Mouse (Mus musculus) thymus, postnatal 0 days (tissue): ENCODE data around the gene Rcan1. TPM values are rescaled to one million over a fixed set of nuclear protein-coding genes. Genes with fewer than 3 reads are reported as not detected.
"Not testable (repeated sequence)": the region's sequence is repeated elsewhere in the genome, so short reads cannot be mapped to it uniquely, and the experiment has no call there.

Source experiments
- DNase-seq: peaks from one replicate; pipeline ENCODE4 v3.0.0-alpha.2; 2015; ENCODE audit warnings: low spot score
- polyA plus RNA-seq: library from polyadenylated mRNA; unstranded; fragments of >200 nt; fragmentation: Nextera tagmentation; extraction: Ambion mirVana; gene quantifications from 2 replicates; pipeline ENCODE4 v1.2.1, GENCODE M21; 2015

Gene Rcan1
- polyA plus RNA-seq: 26.5 and 29.3 TPM in 2 replicates

- DNase-seq: no peak
These were observed at the start of gene Rcan1 for GRCm38 (mm10) chr16:92470706-92471105. Gene Rcan1, minus strand, starts transcription at chr16:92470867.

DNA sequence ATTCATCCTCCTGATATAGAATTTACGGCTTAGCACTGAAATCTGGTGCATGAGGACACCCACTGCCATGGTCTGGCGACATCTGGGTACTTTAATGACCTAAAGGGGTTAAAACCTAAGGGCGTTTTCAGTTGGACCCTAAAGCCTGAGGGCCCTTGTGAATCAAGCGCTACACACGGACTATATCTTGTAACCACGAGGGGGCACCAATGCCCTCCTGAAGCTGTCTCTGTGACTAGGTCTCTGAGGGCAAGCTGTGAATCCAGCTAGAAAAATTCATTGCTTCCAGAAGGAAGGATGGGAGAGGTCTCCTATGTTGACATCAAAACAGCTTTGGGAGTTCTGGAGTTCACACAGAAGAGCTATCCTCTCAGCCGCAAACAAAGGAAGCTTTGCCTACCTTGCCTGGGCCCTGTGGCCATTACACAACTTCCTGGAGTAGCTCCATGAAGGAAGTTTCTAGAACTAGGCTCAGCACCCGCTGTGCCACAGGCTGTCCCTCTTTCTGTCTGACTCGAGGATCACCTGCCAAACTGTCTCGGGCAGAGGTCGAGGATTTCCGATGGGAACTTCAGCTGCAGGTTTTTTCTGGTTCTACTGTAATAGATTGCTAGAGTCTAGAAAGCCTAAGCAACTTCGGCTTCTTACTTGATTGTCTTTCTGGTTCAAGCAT lies 49.3 kb upstream of the Rcan1 start:
- peak; percentile 65 for DNase-seq

DNA sequence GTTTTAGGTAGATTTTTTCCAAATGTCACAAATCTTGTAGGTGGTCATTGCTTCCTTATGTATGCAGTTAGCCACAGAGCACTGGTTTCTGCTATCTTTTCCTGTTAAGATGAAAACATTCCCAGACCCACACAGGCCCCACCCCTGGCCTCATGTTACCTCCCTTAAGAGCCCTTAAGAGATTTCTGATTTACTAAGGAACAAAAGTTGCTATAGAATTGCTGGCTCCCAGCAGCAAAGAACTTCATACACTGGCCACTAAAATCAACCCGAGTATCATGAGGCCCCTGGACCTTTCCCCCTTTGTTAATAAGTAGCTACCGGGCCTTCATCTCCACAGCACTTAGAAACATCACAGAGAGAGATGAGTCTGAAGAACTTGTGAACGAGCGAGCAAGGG lies 48.1 kb upstream of the Rcan1 start:
- no peak for DNase-seq

DNA sequence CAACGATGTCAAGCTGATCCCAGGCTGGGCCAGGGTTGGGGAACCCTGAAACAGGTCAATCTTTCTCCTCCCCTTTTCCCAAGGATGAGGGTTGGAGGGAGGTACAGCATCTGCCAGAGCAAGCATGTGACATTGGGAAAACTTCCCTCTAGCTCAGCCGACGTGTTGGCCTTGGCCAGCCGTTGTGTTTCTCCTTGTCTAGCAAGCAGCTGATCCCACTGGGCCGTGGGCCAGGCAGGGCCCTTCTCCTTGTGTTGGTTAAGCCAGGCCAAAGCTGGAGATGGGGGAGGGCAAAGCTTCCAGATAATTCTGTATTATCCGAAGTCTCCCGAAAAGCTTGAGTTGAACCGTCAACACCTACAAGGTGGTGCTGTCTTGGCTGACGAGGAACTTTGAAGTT lies 45.5 kb upstream of the Rcan1 start:
- DNase-seq: no peak

DNA sequence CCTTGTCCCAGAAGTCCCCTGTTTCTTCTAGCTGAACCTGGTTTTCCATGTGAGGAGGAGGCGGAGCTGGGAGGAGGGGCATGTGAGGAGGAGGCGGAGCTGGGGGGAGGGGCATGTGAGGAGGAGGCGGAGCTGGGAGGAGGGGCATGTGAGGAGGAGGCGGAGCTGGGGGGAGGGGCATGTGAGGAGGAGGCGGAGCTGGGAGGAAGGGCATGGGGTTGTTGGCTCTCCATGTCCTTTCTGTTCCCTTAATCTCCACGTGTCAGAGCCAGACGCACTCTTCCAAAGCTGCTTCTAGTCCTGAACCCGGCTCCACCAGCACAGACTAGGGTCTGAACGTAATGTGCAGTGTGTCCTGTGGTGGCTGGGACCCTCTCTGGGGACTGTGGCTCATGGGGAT lies 44.2 kb upstream of the Rcan1 start:
- not testable (repeated sequence) for DNase-seq

DNA sequence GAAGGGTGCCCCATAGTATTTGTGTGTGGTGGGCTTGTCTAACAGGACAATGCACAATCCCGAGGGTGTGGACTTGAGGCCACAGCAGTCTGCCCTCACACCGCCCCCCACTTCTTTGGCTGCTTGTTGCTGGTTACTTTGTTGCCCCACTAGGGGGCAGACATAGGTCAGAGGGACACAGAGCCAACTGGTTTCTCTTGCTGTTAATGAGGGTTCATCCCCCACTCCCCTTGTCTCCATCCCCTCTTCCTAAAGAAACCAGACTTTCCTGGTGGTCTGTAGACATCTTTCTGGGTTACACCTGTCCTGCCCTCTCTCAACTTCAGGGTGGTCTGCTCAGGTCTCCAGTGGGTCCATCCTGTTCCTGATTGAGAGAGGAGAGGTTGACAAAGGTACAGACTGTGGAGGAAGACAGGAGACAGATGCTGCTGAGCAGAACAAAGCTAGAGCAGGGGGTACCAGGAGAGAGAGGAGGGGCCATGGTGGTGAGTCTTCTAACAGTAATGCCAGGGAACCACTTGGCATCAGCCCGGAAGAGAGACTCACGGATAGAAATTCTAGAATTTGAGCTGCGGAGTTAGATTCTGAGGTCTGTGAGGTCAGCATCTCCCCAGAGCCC lies 41.2 kb upstream of the Rcan1 start:
- peak; percentile 51 for DNase-seq

DNA sequence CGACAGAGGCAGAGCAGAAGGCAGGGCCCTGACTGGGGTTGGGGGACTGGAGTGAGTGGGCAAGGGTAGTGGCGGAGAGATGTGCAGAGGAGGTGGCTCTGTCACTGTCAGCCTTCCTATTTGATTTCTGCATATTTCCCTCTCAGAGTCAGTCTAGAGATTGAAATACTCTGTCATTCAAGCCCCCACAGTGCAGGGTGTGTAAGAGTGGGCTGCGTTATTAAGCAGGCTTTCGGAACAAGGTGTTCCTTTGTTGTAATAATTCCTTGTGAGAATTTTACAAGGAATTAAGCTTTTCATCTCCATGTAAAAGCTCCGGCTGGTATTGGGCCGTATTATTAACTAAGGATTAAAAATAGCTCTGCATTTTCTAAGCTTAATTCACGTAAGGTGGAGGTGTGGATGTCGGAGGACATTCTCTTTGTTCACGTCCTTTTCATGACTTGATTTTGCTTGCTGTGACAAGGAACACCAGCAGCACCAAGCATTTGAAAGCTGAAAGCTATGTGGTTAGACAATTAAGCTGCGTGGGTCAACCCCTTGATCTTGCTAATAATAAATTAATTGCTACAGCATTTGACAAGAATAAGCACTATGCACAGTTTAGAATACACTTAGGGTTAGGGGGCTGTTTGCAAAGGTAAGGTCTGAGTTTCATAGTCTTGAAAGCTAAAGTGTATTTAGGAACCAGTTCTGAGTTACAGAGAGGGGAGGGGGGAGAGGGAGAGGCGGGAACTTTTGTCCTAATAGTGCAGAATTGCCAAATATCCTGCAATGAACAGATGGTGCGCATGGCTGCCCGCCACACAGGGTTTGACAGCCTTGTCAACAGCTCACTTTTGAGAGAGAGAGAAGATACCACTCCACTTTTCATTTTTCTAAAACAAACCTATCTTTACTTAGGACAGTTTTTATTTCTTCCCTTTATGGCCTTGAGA lies 40.4 kb upstream of the Rcan1 start:
- DNase-seq: no peak

DNA sequence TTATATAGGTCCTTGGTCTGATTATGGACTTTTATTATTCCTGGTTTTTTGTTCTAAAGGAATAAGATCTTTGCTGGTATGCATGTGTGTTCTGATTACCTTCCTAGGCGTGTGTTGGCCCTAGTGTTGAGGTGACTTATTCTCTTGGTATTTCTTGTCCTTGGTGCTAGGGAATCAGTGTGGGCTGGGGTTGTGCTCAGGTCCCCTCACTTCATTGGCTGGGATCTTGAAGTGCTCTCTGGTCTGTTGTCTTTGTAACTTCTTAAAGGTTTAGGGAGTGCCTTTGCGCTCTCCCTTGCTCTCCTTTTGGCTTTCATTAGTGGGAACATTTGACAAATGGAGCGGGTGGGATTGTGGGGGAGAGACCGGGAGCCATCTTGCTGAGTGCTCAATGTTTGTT lies 36.9 kb upstream of the Rcan1 start:
- DNase-seq: no peak

- no peak for DNase-seq
These were observed 32.4 kb upstream of the Rcan1 start for GRCm38 (mm10) chr16:92503105-92503504.

- DNase-seq: no peak
These were observed 29.9 kb upstream of the Rcan1 start for GRCm38 (mm10) chr16:92500534-92500933.

GRCm38 (mm10) chr16:92499324-92499723 lies 28.7 kb upstream of the Rcan1 start:
- DNase-seq: no peak

DNA sequence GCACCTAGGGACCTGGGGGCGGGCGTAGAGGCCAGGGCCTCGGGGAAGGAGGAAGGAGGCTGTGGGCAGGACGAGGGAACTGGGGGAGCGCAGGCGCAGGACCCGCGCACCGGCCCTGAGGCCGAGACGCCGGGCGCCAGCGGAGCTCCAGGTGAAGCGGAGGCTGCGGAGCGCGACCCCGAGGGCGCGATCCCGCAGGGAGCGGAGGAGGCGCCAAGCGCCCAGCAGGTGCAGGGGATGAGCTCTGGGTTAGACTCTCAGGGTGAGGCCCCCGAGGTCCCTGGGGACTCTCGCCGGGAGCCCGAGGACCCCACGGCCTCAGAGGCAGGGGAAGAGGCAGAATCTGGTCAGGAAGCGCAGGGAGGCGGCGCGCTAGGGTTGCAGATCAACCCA lies 27.9 kb upstream of the Rcan1 start:
- DNase-seq: no peak

DNA sequence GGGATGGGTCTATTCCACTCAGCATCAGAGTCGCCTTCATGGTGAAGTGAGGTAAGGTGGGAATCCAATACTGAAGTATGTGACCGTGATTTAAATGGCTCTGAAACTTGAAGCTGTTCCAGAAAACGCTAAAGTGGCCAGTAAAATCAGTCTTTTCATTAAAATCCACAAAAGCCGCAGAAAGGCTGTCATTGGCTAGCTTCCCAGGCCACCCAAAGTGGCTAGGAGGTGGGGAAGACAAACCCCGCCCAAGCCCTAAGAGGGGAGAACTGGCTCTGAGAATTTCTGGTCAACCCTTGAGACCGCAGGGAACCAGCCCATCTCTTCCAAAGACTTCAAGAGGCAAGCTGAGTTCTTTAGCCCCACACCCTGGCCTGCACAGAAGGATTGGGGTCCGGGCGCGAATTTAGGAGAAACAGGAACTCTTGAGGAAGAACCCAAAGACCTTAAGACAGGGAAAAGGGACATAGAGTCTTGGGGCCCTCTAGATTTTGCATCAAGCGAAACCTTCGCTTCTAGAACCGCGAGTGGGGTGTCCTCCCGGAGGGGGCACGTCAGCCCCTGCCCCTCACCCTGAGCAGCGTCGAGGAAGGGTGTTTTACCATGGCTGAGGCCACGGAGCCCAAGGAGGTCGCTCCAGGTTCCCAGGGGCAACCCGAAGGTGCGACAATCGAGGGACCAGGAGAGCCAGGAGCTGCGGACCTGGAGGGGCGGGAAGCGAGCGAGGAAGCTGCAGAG lies 27.4 kb upstream of the Rcan1 start:
- DNase-seq: no peak

DNA sequence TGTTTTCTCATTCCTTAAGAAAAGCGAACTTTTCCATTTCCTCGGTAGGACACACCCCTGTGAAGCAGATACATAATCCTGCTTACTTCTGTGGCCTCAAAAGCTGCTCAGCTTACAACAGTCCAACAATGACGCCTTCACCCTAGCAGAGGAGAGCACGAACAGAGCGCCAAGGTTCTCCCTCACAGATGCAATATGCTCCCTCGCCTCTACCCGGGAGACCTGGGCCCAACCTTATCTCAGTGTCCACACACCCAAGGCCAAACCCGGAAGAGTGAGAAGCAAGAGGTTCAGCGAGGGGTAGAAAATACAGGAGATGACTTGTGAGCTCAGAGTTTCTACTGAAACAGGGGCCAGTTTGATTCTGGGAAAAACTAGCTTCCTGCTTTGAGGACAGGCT lies 18.7 kb upstream of the Rcan1 start:
- no peak for DNase-seq

DNA sequence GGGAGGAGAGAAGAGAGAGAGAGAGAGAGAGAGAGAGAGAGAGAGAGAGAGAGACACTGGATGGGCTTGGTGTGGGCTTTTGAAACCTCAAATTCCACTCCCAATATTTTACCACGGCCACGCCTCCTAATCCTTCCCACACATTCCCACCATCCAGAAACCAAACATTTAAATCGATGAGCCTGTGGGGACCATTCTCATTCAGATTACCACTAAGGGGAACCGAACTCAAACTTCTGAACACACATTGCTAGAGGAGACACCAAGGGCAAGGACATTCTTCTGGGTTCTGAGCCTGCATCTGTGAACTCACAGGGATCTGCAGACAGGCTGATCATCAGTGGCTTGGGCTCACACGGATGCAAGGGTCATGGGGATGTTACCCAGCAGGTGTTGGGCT lies 17.8 kb upstream of the Rcan1 start:
- DNase-seq: no peak

DNA sequence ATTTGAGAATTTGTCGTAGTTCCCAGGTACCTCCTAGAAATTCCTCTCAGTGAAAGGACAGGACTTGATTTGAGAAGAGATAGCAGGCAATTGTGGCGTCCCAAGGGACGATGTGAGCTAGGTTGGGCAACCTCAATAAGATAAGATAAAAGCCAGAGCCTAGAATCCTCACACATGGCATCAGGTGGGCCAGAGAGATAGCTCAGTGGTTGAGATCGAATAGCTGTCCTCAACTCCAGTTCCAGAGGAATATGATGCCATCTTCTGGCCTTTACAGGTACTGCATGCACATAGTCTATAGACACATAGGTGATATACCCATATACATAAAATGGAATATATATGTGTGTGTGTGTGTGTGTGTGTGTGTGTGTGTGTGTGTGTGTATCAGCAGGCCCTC lies 16.8 kb upstream of the Rcan1 start:
- peak; percentile 55 for DNase-seq

DNA sequence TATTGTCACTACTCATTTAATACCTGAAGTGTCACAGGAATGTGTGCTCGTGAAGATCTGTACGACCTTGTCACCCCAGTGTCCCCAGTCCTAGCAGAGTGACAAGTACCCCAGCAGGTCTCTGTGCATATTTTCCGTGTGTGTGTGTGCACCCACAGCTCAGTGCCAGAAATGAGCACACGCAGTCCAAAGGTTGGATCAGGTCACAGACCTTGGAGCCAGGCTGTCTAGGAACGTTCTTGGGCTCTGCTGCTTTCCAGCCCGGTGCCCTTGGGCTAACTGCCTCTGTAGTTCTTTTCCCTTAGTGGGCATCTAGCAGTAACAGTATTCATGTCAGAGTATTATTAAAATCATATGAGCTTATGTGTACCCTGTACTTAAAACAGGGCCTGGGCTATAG lies 16.4 kb upstream of the Rcan1 start:
- no peak for DNase-seq

- no peak for DNase-seq
These were observed 14.8 kb upstream of the Rcan1 start, which contains the start of gene Clic6 for GRCm38 (mm10) chr16:92485436-92485835. Gene Clic6, plus strand, starts transcription at chr16:92485736.

GRCm38 (mm10) chr16:92478561-92479150 lies 8.0 kb upstream of the Rcan1 start:
- peak; percentile 37 for DNase-seq

DNA sequence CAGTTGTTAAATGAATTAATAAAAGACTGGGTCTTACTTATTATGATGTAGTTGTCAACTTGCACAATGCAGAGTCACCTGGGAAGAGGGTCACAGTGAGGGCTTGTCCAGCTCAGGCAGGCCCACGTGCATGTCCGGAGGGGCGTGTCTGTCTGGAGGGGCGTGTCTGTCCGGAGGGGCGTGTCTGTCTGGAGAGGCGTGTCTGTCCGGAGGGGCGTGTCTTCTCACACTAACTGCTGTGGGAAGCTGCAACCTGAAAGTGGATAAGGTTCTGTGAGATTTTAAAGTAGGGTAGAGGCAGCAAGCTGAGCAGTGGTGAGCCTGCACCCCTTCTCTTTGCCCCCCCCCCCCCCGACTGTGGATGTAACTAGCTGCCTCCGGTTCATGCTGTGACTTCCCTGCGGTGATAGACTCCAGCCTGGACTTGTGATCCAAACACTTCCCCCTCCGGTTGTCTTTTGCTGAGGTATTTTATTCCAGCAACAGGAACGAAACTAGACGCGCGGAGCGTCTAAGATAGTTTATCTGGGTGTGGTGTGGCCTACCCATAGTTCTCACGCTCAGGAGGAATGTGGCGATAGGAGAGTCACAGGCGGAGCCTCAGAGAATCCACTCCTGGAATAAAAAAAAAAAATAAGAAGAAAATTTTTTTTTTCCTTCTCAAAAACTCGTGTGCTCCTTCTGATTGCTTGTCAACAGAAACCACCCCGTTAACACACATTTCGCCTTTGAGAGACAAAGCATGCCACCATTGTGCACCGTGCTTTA lies 4.6 kb upstream of the Rcan1 start:
- DNase-seq: no peak
